Mouse (Mus musculus) left cerebral cortex, adult 11 months (tissue): Measurements from ENCODE around the gene Tmtc2.

Source experiments
- DNase-seq: peaks from one replicate; pipeline ENCODE4 v3.0.0; 2022; ENCODE audit warnings: low spot score

Tmtc2 gene

GRCm38 (mm10) chr10:105500482-105500881, 73.8 kb downstream of the Tmtc2 start:
- DNase-seq, result no peak

DNA sequence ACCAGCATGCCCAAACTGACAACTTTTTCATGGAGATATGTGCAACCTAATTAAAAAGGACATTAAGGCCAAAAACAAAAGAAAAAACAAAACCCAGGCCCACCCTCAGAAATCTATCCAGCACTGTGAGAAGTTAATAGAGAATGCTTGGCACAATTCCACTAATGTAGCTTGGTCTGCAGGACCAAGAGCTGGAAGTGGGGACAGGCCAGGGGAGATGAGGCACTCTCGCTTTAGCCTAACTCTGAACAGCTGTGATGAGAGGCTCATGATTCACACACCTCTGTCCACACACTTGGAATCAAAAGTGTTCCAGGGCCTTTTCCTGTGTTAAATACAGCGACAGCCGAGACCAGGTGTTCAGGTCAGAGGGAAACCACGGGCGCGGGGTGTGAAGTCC, 79.0 kb downstream of the Tmtc2 start:
- DNase-seq, result no peak

DNA sequence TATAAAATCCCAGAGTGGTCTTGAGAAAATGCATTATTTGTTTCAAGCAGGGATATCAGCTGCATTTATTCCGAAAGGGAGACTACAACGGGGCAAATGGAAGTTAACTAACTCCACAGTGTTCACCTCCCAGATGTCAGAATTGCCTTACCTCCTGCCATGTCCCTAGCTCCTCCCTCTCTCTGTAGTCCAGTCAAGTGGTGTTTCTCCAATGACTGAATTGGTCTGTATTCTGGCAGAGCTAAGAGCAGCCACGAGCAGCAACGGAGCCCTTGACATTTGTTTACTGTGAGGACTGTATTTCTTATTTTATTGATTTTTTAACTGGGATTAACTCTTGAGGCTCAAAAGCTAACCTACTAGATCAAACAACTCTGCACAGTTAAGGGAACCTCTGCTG, 81.8 kb downstream of the Tmtc2 start:
- DNase-seq, result no peak

- DNase-seq, result no peak
Measured at GRCm38 (mm10) chr10:105490748-105491147, 83.5 kb downstream of the Tmtc2 start.

DNA sequence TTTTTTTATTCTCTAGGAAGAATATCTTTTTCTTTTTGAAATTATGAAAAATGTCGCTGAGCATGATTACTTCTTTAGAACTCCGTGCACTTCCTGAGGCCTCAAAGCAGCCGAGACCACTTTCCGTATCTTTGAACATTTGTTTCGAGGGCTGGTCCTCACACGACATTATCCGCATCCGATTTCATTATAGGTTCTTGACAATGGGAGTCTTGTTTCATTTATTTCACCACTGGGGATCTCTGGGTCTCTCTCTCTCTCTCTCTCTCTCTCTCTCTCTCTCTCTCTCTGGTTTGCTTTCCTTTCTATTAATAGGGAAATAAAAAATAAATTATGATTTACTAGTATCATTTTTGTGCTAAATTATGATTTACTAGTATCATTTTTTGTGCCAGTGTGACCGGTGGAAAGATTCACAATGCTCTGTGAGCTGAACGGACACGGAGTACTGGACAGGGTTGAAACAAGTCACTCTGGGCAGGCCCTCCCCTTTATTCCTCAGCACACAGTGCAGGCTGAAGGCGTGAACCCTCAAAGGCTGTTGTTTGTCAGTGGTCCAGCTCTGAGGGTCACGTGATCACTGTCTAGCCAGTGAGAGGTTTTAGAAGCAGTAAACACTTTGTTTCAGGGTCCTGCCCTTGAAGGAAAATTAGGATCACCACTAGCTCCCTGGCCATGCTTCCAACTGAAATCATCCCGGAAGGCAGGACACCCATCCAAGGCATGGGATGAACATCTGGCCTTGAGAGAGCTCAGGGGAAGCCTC, 84.1 kb downstream of the Tmtc2 start:
- DNase-seq, result peak; percentile 10

GRCm38 (mm10) chr10:105486977-105487376, 87.3 kb downstream of the Tmtc2 start:
- no peak for DNase-seq

GRCm38 (mm10) chr10:105484355-105485094, 89.7 kb downstream of the Tmtc2 start:
- no peak for DNase-seq

DNA sequence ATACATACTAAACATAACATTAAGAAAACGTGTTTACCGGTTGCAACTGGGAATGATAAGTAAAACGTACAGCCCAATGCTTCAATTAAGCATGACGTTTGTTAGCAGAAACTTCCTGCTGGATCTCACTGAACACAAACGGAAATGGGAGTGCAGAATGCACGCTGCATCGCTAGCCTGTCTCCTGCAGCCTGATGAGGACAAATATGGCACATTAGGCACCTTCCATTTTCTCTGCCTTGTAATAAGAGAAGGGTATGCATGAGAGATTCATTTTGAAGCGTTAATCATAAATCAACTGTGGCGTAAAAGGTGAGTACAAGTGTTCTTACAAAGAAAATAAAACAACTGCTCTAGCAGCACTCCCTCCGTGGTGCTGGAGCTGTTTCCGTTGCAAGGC, 94.5 kb downstream of the Tmtc2 start:
- DNase-seq, result no peak

DNA sequence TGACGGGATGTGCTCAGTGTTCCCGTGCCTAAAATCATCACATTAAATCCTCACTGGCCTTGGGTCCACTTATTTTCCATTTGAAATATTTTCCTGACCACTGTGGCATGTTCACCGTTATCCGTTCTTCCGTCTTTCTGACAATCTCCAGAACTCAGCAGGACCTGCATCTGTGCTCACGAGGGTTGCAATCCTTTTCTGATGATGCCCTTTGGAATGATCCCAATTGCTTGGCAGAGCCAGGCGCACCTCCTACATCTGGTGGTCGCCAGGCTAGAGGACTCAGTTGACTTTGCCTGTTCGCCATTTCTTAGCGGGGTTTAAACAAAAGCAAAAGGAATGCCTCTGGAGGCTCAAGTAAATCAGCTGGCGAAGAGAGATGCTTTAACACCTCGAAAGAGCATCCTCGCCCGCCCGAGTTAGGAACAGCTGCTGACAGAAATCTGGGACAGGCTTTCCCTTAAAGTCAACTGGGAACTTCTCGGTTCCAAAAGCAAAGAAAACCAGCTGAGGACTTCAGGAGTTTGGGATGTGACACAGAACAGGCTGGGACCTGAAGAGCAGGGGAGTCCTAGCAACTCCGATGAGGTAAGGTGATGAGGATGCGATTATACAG, 96.5 kb downstream of the Tmtc2 start:
- peak; percentile 21 for DNase-seq

GRCm38 (mm10) chr10:105474162-105474830, 100.0 kb downstream of the Tmtc2 start:
- no peak for DNase-seq

GRCm38 (mm10) chr10:105464378-105464777, 109.9 kb downstream of the Tmtc2 start:
- no peak for DNase-seq

GRCm38 (mm10) chr10:105453441-105453840, 120.8 kb downstream of the Tmtc2 start:
- DNase-seq, result no peak

GRCm38 (mm10) chr10:105447191-105447590, 127.1 kb downstream of the Tmtc2 start:
- no peak for DNase-seq

- no peak for DNase-seq
Measured at GRCm38 (mm10) chr10:105444309-105444708, 129.9 kb downstream of the Tmtc2 start.

GRCm38 (mm10) chr10:105434879-105435278, 139.4 kb downstream of the Tmtc2 start:
- no peak for DNase-seq

GRCm38 (mm10) chr10:105430885-105431284, 143.4 kb downstream of the Tmtc2 start:
- DNase-seq, result peak; percentile 50

DNA sequence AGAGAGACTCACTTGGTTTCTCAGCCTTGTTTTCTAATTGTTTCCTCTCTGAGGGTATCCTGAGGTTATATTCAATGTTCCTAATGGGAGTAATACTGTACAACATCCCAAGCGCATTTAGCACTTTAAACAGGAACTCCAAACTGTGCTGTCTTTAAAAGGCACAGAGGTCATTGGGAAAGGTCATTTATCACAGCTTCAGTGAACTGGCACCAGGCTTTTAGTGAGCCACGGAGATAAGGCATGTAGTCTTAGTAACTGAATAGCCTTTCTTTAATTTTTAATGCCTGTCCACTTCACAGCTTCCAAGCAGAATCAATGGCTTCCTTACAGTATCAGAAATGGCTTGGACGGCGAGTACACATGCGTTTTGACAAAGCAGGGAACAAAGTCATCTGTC, 144.0 kb downstream of the Tmtc2 start:
- DNase-seq, result no peak

DNA sequence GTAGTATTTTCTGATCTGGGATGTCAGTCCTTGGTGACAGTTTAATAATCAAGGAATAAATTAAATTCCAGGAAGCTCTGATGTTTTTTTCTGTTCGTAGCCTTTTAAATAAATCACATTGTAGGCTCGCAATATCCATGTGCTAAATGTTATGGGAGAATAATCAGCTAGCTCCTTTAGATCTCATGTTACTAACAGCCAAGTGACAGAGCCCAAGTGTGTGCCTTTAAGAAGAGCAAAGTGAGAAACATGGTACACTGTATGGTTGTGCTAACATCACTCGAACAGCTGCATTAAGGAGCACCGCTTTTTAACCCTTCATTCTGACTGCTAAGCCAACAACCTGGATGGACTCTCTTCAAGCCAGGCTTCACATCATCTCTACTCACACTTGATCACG, 146.2 kb downstream of the Tmtc2 start:
- DNase-seq, result no peak

DNA sequence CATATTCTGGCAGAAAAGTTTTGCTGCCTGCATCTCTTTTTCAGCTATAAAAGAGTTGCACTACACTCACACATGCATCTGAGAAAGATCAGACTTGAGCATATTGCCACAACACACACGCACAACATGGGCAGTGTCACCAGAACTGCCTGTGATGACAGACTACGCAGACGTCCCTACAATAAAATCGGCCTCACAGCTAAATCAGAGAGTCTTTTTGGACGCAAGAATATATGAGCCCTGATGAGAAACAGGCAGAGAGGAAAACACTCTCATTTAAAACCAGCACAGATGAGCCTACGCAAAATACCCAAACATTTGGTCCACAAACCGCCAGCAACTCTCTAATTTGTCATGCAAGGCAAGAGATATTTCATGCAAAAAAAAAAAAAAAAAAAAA, 146.6 kb downstream of the Tmtc2 start:
- no peak for DNase-seq

- no peak for DNase-seq
Measured at GRCm38 (mm10) chr10:105425052-105425451, 149.2 kb downstream of the Tmtc2 start.

GRCm38 (mm10) chr10:105423187-105423586, 151.1 kb downstream of the Tmtc2 start:
- no peak for DNase-seq

GRCm38 (mm10) chr10:105417845-105418383, 156.3 kb downstream of the Tmtc2 start:
- DNase-seq, result no peak
